Mouse (Mus musculus) ovary, postnatal 14 days (tissue): Measurements from ENCODE around the gene Capn1.
"Not testable (repeated sequence)": the region's sequence is repeated elsewhere in the genome, so short reads cannot be mapped to it uniquely, and the experiment has no call there.

Experiments used
- DNase-seq: peaks from one replicate; pipeline ENCODE4 v3.0.0; 2022; ENCODE audit warnings: low spot score

Capn1 gene

GRCm38 (mm10) chr19:6015511-6016315, at the start of gene Capn1:
TSS of gene Capn1 (minus strand) at chr19:6015897.
- DNase-seq, result peak; percentile 51

- DNase-seq, result no peak
Observed at GRCm38 (mm10) chr19:6063081-6063480, 47.4 kb upstream of the Capn1 start.

GRCm38 (mm10) chr19:6062418-6062817, 46.7 kb upstream of the Capn1 start:
- no peak for DNase-seq

- no peak for DNase-seq
Observed at GRCm38 (mm10) chr19:6061641-6062302, 46.1 kb upstream of the Capn1 start.

GRCm38 (mm10) chr19:6061021-6061533, 45.4 kb upstream of the Capn1 start, which contains the start of gene Znhit2:
TSS of gene Znhit2 (plus strand) at chr19:6061192.
- peak; percentile 85 for DNase-seq

GRCm38 (mm10) chr19:6058966-6059365, 43.3 kb upstream of the Capn1 start:
- DNase-seq, result no peak

GRCm38 (mm10) chr19:6058513-6058912, 42.8 kb upstream of the Capn1 start:
- no peak for DNase-seq

- peak; percentile 97 for DNase-seq
Observed at GRCm38 (mm10) chr19:6057313-6058096, 41.8 kb upstream of the Capn1 start, which contains the start of the genes Mrpl49 and Fau. TSS of gene Mrpl49 (minus strand) at chr19:6057785. TSS of gene Fau (plus strand) at chr19:6057844.

GRCm38 (mm10) chr19:6056696-6057095, 41.0 kb upstream of the Capn1 start:
- no peak for DNase-seq

- DNase-seq, result no peak
Observed at GRCm38 (mm10) chr19:6054296-6054695, 38.6 kb upstream of the Capn1 start.

GRCm38 (mm10) chr19:6052516-6052915, 36.8 kb upstream of the Capn1 start:
- DNase-seq, result no peak

GRCm38 (mm10) chr19:6048681-6049410, 33.1 kb upstream of the Capn1 start:
- DNase-seq, result no peak

GRCm38 (mm10) chr19:6047899-6048166, 32.1 kb upstream of the Capn1 start:
- no peak for DNase-seq

- no peak for DNase-seq
Observed at GRCm38 (mm10) chr19:6047154-6047898, 31.6 kb upstream of the Capn1 start.

GRCm38 (mm10) chr19:6046294-6047153, 30.8 kb upstream of the Capn1 start, which contains the start of gene Syvn1:
TSS of gene Syvn1 (plus strand) at chr19:6046576.
- DNase-seq, result peak; percentile 73

- DNase-seq, result no peak
Observed at GRCm38 (mm10) chr19:6045366-6046293, 29.9 kb upstream of the Capn1 start.

- not testable (repeated sequence) for DNase-seq
Observed at GRCm38 (mm10) chr19:6044102-6044501, 28.4 kb upstream of the Capn1 start.

GRCm38 (mm10) chr19:6042293-6042692, 26.6 kb upstream of the Capn1 start:
- no peak for DNase-seq

- no peak for DNase-seq
Observed at GRCm38 (mm10) chr19:6040002-6040401, 24.3 kb upstream of the Capn1 start.
